8 mouse cellular contexts compared by ENCODE assay signal in the genomic region with DNA sequence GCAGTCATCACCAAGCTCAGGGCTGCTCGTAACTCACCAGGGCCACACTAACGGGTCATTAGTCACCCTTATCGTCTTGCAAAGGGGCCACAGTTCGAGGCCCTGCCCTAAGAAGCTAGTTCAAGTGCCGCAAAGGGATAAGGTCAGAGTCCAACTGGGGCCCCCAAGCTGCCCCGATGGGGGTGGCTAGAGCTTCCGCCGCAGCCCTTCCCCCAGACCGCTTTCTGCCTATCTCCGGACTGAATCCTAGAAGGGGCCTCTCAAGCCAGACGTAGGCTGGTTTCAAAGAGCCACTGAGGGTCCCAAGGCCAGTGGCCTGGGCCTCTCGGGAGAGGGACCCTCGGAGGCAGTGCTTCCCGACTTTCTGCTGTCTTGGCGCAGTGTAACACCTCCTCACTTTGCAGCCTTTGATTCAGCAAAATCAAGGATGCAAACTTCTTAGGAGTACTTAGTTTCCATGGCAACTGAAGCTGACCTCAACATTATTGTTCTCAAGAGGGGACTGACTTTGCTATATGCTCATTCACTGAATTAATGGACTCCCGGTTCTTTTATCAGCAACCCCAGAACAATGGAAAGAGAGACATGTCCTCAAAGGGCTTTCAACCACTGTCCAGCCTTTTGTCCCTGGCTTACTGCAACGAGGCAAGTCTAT.
DNase-seq lines count a peak whose midpoint lies in the region; ATAC-seq and TF ChIP-seq lines count a peak whose summit lies in the region.

No protein-coding gene starts in this region.

- H3K36me3 ChIP-seq in kidney, postnatal 0 days (ENCODE audit: insufficient read depth, low read length) = no peaks in the 10 kb centered on the region
- H3K36me3 ChIP-seq in forebrain, embryonic 14.5 days (ENCODE audit: control insufficient read depth, insufficient read depth, low read length) = 0 out of 2 replicates have a peak, but pooled peaks cover 5% of the 10 kb centered on the region
- peaks cover 16% of the 10 kb centered on the region for H3K36me3 ChIP-seq in limb, embryonic 12.5 days
- H3K36me3 ChIP-seq in small intestine, adult 2 months (ENCODE audit: control insufficient read depth, insufficient read depth, low read length) = no peaks in the 10 kb centered on the region

- 0 out of 2 replicates have a peak, but pooled peaks cover 8% of the 10 kb centered on the region for H3K4me1 ChIP-seq in kidney, postnatal 0 days (replicated peaks; ENCODE audit: insufficient read depth, low read length)
- H3K4me1 ChIP-seq in forebrain, embryonic 14.5 days (ENCODE audit: control insufficient read depth, insufficient read depth, low read length) = peaks cover 31% of the 10 kb centered on the region
- peaks cover 74% of the 10 kb centered on the region for H3K4me1 ChIP-seq in limb, embryonic 12.5 days (replicated peaks)
- peaks cover 14% of the 10 kb centered on the region for H3K4me1 ChIP-seq in small intestine, adult 2 months (ENCODE audit: control insufficient read depth, insufficient read depth, insufficient read length, low read length)

- TF ChIP-seq POLR2A in small intestine, adult 2 months (IDR thresholded peaks at IDR 0.05; ENCODE audit: low read depth, low read length) = no peak

- no peak for TF ChIP-seq CTCF in kidney, postnatal 0 days (IDR thresholded peaks at IDR 0.05; ENCODE audit: low read depth)
- no peak for TF ChIP-seq CTCF in small intestine, adult 2 months (IDR thresholded peaks at IDR 0.05; ENCODE audit: extremely low read depth, insufficient read length, insufficient replicate concordance, low read depth, low read length)

- H3K27me3 ChIP-seq in kidney, postnatal 0 days (ENCODE audit: insufficient read depth, low read length) = peaks cover 19% of the 10 kb centered on the region; the same call in 1 of the 2 replicates
- H3K27me3 ChIP-seq in forebrain, embryonic 14.5 days (replicated peaks; ENCODE audit: control insufficient read depth, insufficient read depth, low read length) = 0 out of 2 replicates have a peak, but pooled peaks cover 8% of the 10 kb centered on the region
- H3K27me3 ChIP-seq in limb, embryonic 12.5 days = peaks cover 24% of the 10 kb centered on the region
- no peaks in the 10 kb centered on the region for H3K27me3 ChIP-seq in small intestine, adult 2 months (ENCODE audit: control insufficient read depth, insufficient read depth, low read length)

- H3K27ac ChIP-seq in kidney, postnatal 0 days = no peak overlapping the region
- no peak overlapping the region for H3K27ac ChIP-seq in forebrain, embryonic 14.5 days (ENCODE audit: low read depth, low read length)
- H3K27ac ChIP-seq in limb, embryonic 12.5 days = no peak overlapping the region
- H3K27ac ChIP-seq in small intestine, adult 2 months (ENCODE audit: insufficient read depth, low read depth, low read length) = peak overlapping the region; percentile 63; the same call in 1 of the 2 replicates

- no peak overlapping the region for H3K4me3 ChIP-seq in kidney, postnatal 0 days (replicated peaks; ENCODE audit: low read depth, low read length)
- no peak overlapping the region for H3K4me3 ChIP-seq in forebrain, embryonic 14.5 days (ENCODE audit: low read depth, low read length)
- no peak overlapping the region for H3K4me3 ChIP-seq in limb, embryonic 12.5 days (replicated peaks)
- H3K4me3 ChIP-seq in small intestine, adult 2 months (ENCODE audit: low read depth, low read length) = no peak overlapping the region

- H3K9me3 ChIP-seq in kidney, postnatal 0 days (replicated peaks; ENCODE audit: low read length) = no peaks in the 10 kb centered on the region
- H3K9me3 ChIP-seq in forebrain, embryonic 14.5 days (replicated peaks; ENCODE audit: control insufficient read depth, low read length) = no peaks in the 10 kb centered on the region
- H3K9me3 ChIP-seq in limb, embryonic 12.5 days = no peaks in the 10 kb centered on the region

- DNase-seq in kidney, postnatal 0 days (ENCODE audit: low spot score) = peak; percentile 34
- no peak for DNase-seq in kidney, postnatal 4 days
- peak; percentile 76 for DNase-seq in forebrain, embryonic 14.5 days (ENCODE audit: low spot score)
- no peak for DNase-seq in spleen, postnatal 14 days (ENCODE audit: low spot score in 2 of 2)
- DNase-seq in gastrocnemius, postnatal 25 days = no peak
- no peak for DNase-seq in adrenal gland, adult 2 months

- H3K9ac ChIP-seq in kidney, postnatal 0 days (ENCODE audit: low read depth, low read length) = no peak overlapping the region
- no peak overlapping the region for H3K9ac ChIP-seq in forebrain, embryonic 14.5 days (ENCODE audit: low read length)
- no peak overlapping the region for H3K9ac ChIP-seq in limb, embryonic 12.5 days (replicated peaks)

- ATAC-seq in kidney, postnatal 0 days (replicated peaks; ENCODE audit: low FRiP score, low read depth) = no peak
- ATAC-seq in forebrain, embryonic 14.5 days = peak; percentile 47
- ATAC-seq in limb, embryonic 12.5 days (ENCODE audit: insufficient number of reproducible peaks, insufficient read depth, low FRiP score, low TSS enrichment, low read depth) = no peak

- no peak overlapping the region for H3K4me2 ChIP-seq in kidney, postnatal 0 days (ENCODE audit: low read length)
- no peak overlapping the region for H3K4me2 ChIP-seq in forebrain, embryonic 14.5 days (ENCODE audit: low read length)
- H3K4me2 ChIP-seq in limb, embryonic 12.5 days = 0 out of 2 replicates have a peak overlapping the region, but pooled peaks have one; percentile 13

- 12% methylated on average over 17 of the region's 17 CpGs for WGBS in kidney, postnatal 0 days
- 12% methylated on average over 17 of the region's 17 CpGs for WGBS in forebrain, embryonic 14.5 days
- WGBS in limb, embryonic 12.5 days = 13% methylated on average over 17 of the region's 17 CpGs
- WGBS in small intestine, adult 2 months = 19% methylated on average over 17 of the region's 17 CpGs

Comparison
In these comparisons a context has a peak if more than half of its experiments do, and no peak if none do; other contexts are left out.
1. DNase-seq: peak in kidney, postnatal 0 days (single experiment) and forebrain, embryonic 14.5 days (single experiment); none in kidney, postnatal 4 days (0 of 2), spleen, postnatal 14 days (0 of 2), gastrocnemius, postnatal 25 days (single experiment) and adrenal gland, adult 2 months (single experiment).